Mouse (Mus musculus): Measurements from ENCODE around the gene Olfr395.
"Not testable (repeated sequence)": the region's sequence is repeated elsewhere in the genome, so short reads cannot be mapped to it uniquely, and the experiment has no call there.

DNA sequence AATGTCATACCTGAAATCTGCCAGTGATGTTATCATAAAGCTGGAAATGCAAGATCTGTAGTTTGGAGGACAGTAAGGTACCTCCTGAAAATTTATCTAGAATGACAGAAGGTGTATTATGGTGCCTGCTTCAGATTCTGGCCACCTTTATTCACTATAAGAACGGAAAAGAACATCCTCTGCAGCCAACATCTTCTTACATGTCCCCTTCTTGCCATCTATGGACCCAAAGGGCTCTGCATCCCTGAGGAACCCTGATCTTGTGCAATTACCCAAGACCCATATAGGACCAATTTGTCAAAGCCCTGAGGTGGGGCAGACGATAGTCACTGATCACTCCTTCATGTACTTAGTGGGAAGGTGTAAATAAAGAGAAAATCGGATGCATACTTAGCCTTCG, at the start of gene Olfr395:
- TF ChIP-seq CTCF (IDR thresholded peaks at IDR 0.05; ENCODE audit: low read depth, low read length); POLR2A (IDR thresholded peaks at IDR 0.05; ENCODE audit: extremely low read depth, insufficient read depth, low read length): not testable (repeated sequence)

Data from liver, adult 2 months (tissue).